Mouse (Mus musculus) lung, postnatal 10 days (tissue): Measurements from ENCODE around the gene Mdm4.
"Not testable (repeated sequence)": the region's sequence is repeated elsewhere in the genome, so short reads cannot be mapped to it uniquely, and the experiment has no call there.

Source experiments
- DNase-seq: peaks from one replicate; pipeline ENCODE4 v3.0.0; 2021

Gene Mdm4

GRCm38 (mm10) chr1:133051829-133052228 is 21.5 kb upstream of the Mdm4 start:
- no peak for DNase-seq

GRCm38 (mm10) chr1:133050001-133050431 is 19.7 kb upstream of the Mdm4 start:
- DNase-seq = no peak

- no peak for DNase-seq
Observed at GRCm38 (mm10) chr1:133048690-133049089, 18.3 kb upstream of the Mdm4 start.

- no peak for DNase-seq
Observed at GRCm38 (mm10) chr1:133047575-133047974, 17.2 kb upstream of the Mdm4 start.

GRCm38 (mm10) chr1:133046441-133046931 is 16.1 kb upstream of the Mdm4 start:
- DNase-seq = peak; percentile 47

- peak; percentile 85 for DNase-seq
Observed at GRCm38 (mm10) chr1:133045861-133046440, 15.6 kb upstream of the Mdm4 start.

GRCm38 (mm10) chr1:133045011-133045860 is 14.9 kb upstream of the Mdm4 start, which contains the start of gene Pik3c2b:
Gene Pik3c2b (plus strand): TSS chr1:133045667.
- DNase-seq = no peak

GRCm38 (mm10) chr1:133039505-133039949 is 9.2 kb upstream of the Mdm4 start:
- peak; percentile 75 for DNase-seq

- not testable (repeated sequence) for DNase-seq
Observed at GRCm38 (mm10) chr1:133034682-133035081, 4.3 kb upstream of the Mdm4 start.

GRCm38 (mm10) chr1:133034091-133034460 is 3.7 kb upstream of the Mdm4 start:
- peak; percentile 50 for DNase-seq

- peak; percentile 72 for DNase-seq
Observed at GRCm38 (mm10) chr1:133033316-133034090, 3.1 kb upstream of the Mdm4 start.

GRCm38 (mm10) chr1:133032981-133033315 is 2.6 kb upstream of the Mdm4 start:
- DNase-seq = no peak

- DNase-seq = no peak
Observed at GRCm38 (mm10) chr1:133029744-133030143, 617 bp downstream of the Mdm4 start.

GRCm38 (mm10) chr1:133027980-133028379 is 2.4 kb downstream of the Mdm4 start:
- DNase-seq = no peak

- DNase-seq = no peak
Observed at GRCm38 (mm10) chr1:133027126-133027525, 3.2 kb downstream of the Mdm4 start.

- DNase-seq = not testable (repeated sequence)
Observed at GRCm38 (mm10) chr1:133025796-133026190, 4.6 kb downstream of the Mdm4 start.

- peak; percentile 93 for DNase-seq
Observed at GRCm38 (mm10) chr1:133025051-133025795, 5.1 kb downstream of the Mdm4 start.

GRCm38 (mm10) chr1:133024426-133024825 is 5.9 kb downstream of the Mdm4 start:
- DNase-seq = no peak

- not testable (repeated sequence) for DNase-seq
Observed at GRCm38 (mm10) chr1:133023723-133024122, 6.6 kb downstream of the Mdm4 start.

- not testable (repeated sequence) for DNase-seq
Observed at GRCm38 (mm10) chr1:133021971-133022370, 8.4 kb downstream of the Mdm4 start.

GRCm38 (mm10) chr1:133021391-133021790 is 9.0 kb downstream of the Mdm4 start:
- DNase-seq = no peak

- DNase-seq = no peak
Observed at GRCm38 (mm10) chr1:133020137-133020894, 10.0 kb downstream of the Mdm4 start.
